ENCODE assay signal across 24 mouse cellular contexts in the genomic region with DNA sequence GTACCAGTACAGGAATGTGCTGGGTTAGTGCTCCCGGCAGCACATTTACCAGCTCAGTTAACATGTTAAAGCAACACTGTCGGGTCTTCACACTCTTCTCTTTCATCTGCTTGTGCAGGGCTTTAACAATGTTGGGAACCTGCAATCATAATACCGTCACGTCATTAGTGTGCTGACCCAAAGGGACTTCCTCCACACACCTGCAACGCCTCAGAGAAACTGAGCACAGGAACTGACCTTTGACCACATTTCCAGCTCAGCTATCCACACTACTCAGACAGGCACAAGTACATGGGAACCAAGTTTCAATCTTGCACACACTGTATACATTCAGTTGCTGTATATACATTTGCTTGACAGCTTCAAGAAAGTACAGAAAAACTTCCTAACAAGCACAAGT. TPM values are rescaled to one million over a fixed set of nuclear protein-coding genes. Genes with fewer than 3 reads are reported as not detected.
DNase-seq lines count a peak whose midpoint lies in the region; ATAC-seq and TF ChIP-seq lines count a peak whose summit lies in the region.
"Had no signal": no experiment of that assay in that cellular context is flagged by ENCODE, and none has a peak within 500 bp of the region (broad histone marks: within the 10 kb centered on the region; RNA-seq: fewer than 3 reads in every experiment).

No protein-coding gene starts in this region.

- H3K4me3 ChIP-seq in heart, embryonic 10.5 days, result no peak overlapping the region
- no peak overlapping the region for H3K4me3 ChIP-seq in intestine, embryonic 15.5 days (replicated peaks)
- no peak overlapping the region for H3K4me3 ChIP-seq in intestine, postnatal 0 days (ENCODE audit: low read depth, low read length)
- H3K4me3 ChIP-seq: embryonic facial prominence, embryonic 10.5 days; embryonic facial prominence, embryonic 12.5 days; forebrain, embryonic 13.5 days had no signal

- H3K4me1 ChIP-seq in heart, embryonic 10.5 days, result no peaks in the 10 kb centered on the region
- H3K4me1 ChIP-seq in intestine, embryonic 15.5 days (replicated peaks), result no peaks in the 10 kb centered on the region
- no peaks in the 10 kb centered on the region for H3K4me1 ChIP-seq in intestine, postnatal 0 days (replicated peaks; ENCODE audit: control insufficient read depth, insufficient read depth, low read length)
- H3K4me1 ChIP-seq: embryonic facial prominence, embryonic 10.5 days; embryonic facial prominence, embryonic 12.5 days; forebrain, embryonic 13.5 days had no signal

- H3K9me3 ChIP-seq in heart, embryonic 10.5 days, result no peaks in the 10 kb centered on the region
- no peaks in the 10 kb centered on the region for H3K9me3 ChIP-seq in intestine, embryonic 15.5 days
- H3K9me3 ChIP-seq in intestine, postnatal 0 days (ENCODE audit: control insufficient read depth), result no peaks in the 10 kb centered on the region
- H3K9me3 ChIP-seq: embryonic facial prominence, embryonic 10.5 days; embryonic facial prominence, embryonic 12.5 days; forebrain, embryonic 13.5 days; G1E had no signal

- H3K27ac ChIP-seq in heart, embryonic 10.5 days, result no peak overlapping the region
- H3K27ac ChIP-seq in intestine, embryonic 15.5 days, result no peak overlapping the region
- no peak overlapping the region for H3K27ac ChIP-seq in intestine, postnatal 0 days (ENCODE audit: low read depth, low read length)
- H3K27ac ChIP-seq: embryonic facial prominence, embryonic 10.5 days; embryonic facial prominence, embryonic 12.5 days; forebrain, embryonic 13.5 days had no signal

- DNase-seq in heart, adult 11 months, result peak; percentile 19
- DNase-seq in heart, embryonic 10.5 days (ENCODE audit: low spot score), result no peak
- DNase-seq in kidney, adult 9 months, result peak; percentile 17
- no peak for DNase-seq in kidney, adult 11 months
- no peak for DNase-seq in neural tube, embryonic 10.5 days (ENCODE audit: extremely low spot score, low spot score)
- DNase-seq: adrenal gland, adult 8-10 months; adrenal gland, postnatal 14 days; adrenal gland, postnatal 36 days; B cell, adult 2 months; cerebellum, adult 11-12 months; cerebellum, adult 2 months; cerebellum, adult 9-10 months; cerebellum, postnatal 10 days; cerebellum, postnatal 25 days had no signal

- 92% methylated on average over 5 of the region's 5 CpGs for WGBS in heart, embryonic 10.5 days
- 76% methylated on average over 5 of the region's 5 CpGs for WGBS in intestine, embryonic 15.5 days
- 42% methylated on average over 5 of the region's 5 CpGs for WGBS in intestine, postnatal 0 days

- TF ChIP-seq CTCF in intestine, postnatal 0 days (IDR thresholded peaks at IDR 0.05; ENCODE audit: low read depth), result no peak

- no peak overlapping the region for H3K4me2 ChIP-seq in intestine, embryonic 15.5 days (replicated peaks)
- no peak overlapping the region for H3K4me2 ChIP-seq in intestine, postnatal 0 days (replicated peaks; ENCODE audit: low read depth)
- H3K4me2 ChIP-seq: embryonic facial prominence, embryonic 12.5 days; forebrain, embryonic 13.5 days had no signal

- H3K27me3 ChIP-seq in heart, embryonic 10.5 days (ENCODE audit: insufficient read depth, poor library complexity, severe bottlenecking), result no peaks in the 10 kb centered on the region
- no peaks in the 10 kb centered on the region for H3K27me3 ChIP-seq in intestine, embryonic 15.5 days (replicated peaks)
- H3K27me3 ChIP-seq in intestine, postnatal 0 days (replicated peaks; ENCODE audit: control insufficient read depth, insufficient read depth, low read length), result no peaks in the 10 kb centered on the region
- H3K27me3 ChIP-seq: CH12.LX; embryonic facial prominence, embryonic 12.5 days; forebrain, embryonic 13.5 days; Patski had no signal

- peaks cover 96% of the 10 kb centered on the region for H3K36me3 ChIP-seq in heart, embryonic 10.5 days
- H3K36me3 ChIP-seq in intestine, embryonic 15.5 days, result peaks cover 23% of the 10 kb centered on the region
- H3K36me3 ChIP-seq in intestine, postnatal 0 days (ENCODE audit: control insufficient read depth, insufficient read depth), result peaks cover 59% of the 10 kb centered on the region

- ATAC-seq in intestine, embryonic 15.5 days, result peak; percentile 56; the same call in 1 of the 2 replicates
- ATAC-seq in intestine, postnatal 0 days, result peak; percentile 92
- ATAC-seq: activated CD4-positive, CD25-positive, alpha-beta regulatory T cell, adult 4 months; CD4-positive, CD25-positive, alpha-beta regulatory T cell, adult 4 months; forebrain, embryonic 13.5 days; Patski had no signal

- no peak overlapping the region for H3K9ac ChIP-seq in intestine, embryonic 15.5 days
- no peak overlapping the region for H3K9ac ChIP-seq in intestine, postnatal 0 days (ENCODE audit: low read depth, low read length)
- H3K9ac ChIP-seq: embryonic facial prominence, embryonic 12.5 days; forebrain, embryonic 13.5 days had no signal

RNA-seq across cellular contexts. Expression of gene Cand1, which starts 27.4 kb away (rescaled TPM):
- 66.9 and 72.8 TPM in 2 replicates for polyA plus RNA-seq in heart, embryonic 10.5 days (2016; fragmentation: Nextera tagmentation; extraction: Ambion mirVana)
- 43.6 and 47.0 TPM in 2 replicates for polyA plus RNA-seq in intestine, embryonic 15.5 days (2015; fragmentation: Nextera tagmentation; extraction: Ambion mirVana)
- polyA plus RNA-seq in intestine, postnatal 0 days (2015; fragmentation: Nextera tagmentation; extraction: Ambion mirVana), result 13.6 and 16.9 TPM in 2 replicates

Comparison
In these comparisons a context has a peak if more than half of its experiments do, and no peak if none do; other contexts are left out.
1. DNase-seq: peak in heart, adult 11 months (single experiment) and kidney, adult 9 months (single experiment); none in heart, embryonic 10.5 days (single experiment), kidney, adult 11 months (single experiment) and neural tube, embryonic 10.5 days (single experiment).